In genomic region chr15:96966326-96966725, GRCm38 (mm10) we compare ENCODE assay signal across 25 mouse cellular contexts.
"Had no signal": no experiment of that assay in that cellular context is flagged by ENCODE, and none has a peak within 500 bp of the region (broad histone marks: within the 10 kb centered on the region; RNA-seq: fewer than 3 reads in every experiment).

No protein-coding gene starts in this region.

- H3K27ac ChIP-seq: embryonic facial prominence, embryonic 10.5 days; embryonic facial prominence, embryonic 12.5 days; embryonic facial prominence, embryonic 13.5 days; embryonic facial prominence, embryonic 15.5 days; forebrain, embryonic 10.5 days; forebrain, embryonic 12.5 days; forebrain, embryonic 13.5 days; forebrain, embryonic 15.5 days; gastrocnemius, adult 2 months; heart, adult 2 months had no signal

- H3K36me3 ChIP-seq: embryonic facial prominence, embryonic 10.5 days; embryonic facial prominence, embryonic 12.5 days; embryonic facial prominence, embryonic 13.5 days; embryonic facial prominence, embryonic 15.5 days; forebrain, embryonic 10.5 days; forebrain, embryonic 12.5 days; forebrain, embryonic 15.5 days had no signal

- DNase-seq: cerebellum, adult 2 months; cerebellum, adult 8-10 months; cerebellum, adult 9-10 months; cerebellum, adult 9-11 months; cerebellum, postnatal 10 days; cerebellum, postnatal 14 days; cerebellum, postnatal 25 days; cerebellum, postnatal 36 days; embryo, embryonic 11 days; forebrain, postnatal 0 days; gastrocnemius, adult 2 months; gastrocnemius, postnatal 10 days; gastrocnemius, postnatal 14 days; gastrocnemius, postnatal 25 days; gastrocnemius, postnatal 36 days; heart, adult 2 months had no signal

- H3K4me3 ChIP-seq: embryonic facial prominence, embryonic 10.5 days; embryonic facial prominence, embryonic 12.5 days; embryonic facial prominence, embryonic 13.5 days; embryonic facial prominence, embryonic 15.5 days; erythroblast, embryonic 14.5 days; forebrain, embryonic 10.5 days; forebrain, embryonic 12.5 days; forebrain, embryonic 13.5 days; forebrain, embryonic 15.5 days; gastrocnemius, adult 2 months; heart, adult 2 months had no signal

- H3K27me3 ChIP-seq: embryonic facial prominence, embryonic 12.5 days; embryonic facial prominence, embryonic 13.5 days; embryonic facial prominence, embryonic 15.5 days; forebrain, embryonic 12.5 days; forebrain, embryonic 13.5 days; forebrain, embryonic 15.5 days had no signal

- H3K4me1 ChIP-seq: forebrain, embryonic 12.5 days; forebrain, embryonic 13.5 days; forebrain, embryonic 15.5 days had no signal

- H3K9me3 ChIP-seq: embryonic facial prominence, embryonic 10.5 days; embryonic facial prominence, embryonic 12.5 days; embryonic facial prominence, embryonic 13.5 days; embryonic facial prominence, embryonic 15.5 days; forebrain, embryonic 10.5 days; forebrain, embryonic 12.5 days; forebrain, embryonic 15.5 days had no signal
